Mouse (Mus musculus): ENCODE measurements at regions not wholly inside any gene's neighbourhood (a gene's known extent, or its start where the extent isn't known, plus 50 kb on each side); places are given as distances from the start of the nearest gene placed in this dataset.

DNA sequence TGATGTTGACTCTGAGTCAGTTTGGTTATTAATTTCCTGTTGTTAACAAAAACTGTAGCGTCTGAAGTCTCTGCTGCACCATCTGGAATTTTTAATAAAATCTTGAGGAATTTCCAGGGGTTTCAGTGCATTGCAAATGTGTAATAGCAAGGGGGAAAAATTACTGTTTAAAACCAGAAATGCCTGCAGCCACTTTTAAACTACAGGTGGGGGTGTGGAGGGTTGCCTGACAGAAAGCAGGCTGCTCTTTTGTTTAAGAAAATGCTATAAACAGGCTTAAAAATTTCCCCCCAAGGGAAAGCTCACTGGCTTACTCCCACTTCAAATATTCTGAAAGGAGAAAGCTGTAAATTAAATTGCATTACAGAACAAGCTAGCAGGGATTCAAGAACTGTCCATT lies 71.8 kb upstream of the Gjb5 start:
- intact Hi-C loops (cut with DNase I): no loop called here
- no peak for DNase-seq

DNA sequence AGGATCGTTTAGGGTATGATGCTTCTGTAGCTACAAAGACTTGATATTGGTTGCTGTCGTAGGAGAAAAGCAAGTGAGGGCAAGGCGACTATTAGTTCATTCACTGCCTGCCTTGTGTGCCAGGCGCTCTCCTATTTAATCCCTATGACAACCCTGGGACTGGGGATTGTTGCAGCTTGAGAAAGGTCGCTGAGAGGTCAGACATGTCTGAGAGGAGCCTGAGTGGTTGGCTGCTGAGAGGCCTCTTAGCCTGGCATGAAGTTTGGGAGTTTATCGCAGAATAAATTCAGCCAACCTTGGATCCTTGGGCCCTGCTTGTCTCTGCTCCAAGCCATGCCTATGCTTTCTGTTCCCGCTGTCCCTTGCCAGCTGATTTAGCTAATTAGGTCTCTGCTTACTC lies 65.9 kb upstream of the Gjb5 start:
- intact Hi-C loops (cut with DNase I): no loop called here

DNA sequence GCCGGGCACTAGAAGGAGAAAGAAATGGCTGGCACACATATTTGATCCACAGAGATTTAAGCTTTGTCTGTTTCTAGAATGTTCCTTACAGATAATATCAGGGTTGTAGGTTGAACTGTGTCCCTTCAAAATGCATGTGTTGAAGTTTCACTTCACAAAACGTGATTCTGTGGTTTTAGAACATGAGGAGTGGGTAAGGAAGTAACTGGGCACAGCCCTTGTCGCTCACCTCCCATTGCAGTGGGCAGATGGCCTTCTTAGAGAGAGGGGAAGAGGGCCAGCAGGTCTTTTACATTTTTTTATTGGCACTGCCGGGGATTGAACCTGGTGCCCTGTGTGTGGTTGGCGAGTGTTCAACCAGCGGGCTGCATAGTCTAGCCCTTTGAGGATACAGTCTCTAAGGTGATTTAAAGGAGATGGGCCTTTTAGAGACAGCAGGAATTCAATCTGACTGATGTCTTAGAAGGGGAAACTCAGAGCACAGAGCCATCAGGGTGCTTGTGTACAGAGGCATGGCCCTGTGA lies 64.0 kb upstream of the Gjb5 start:
- intact Hi-C loops (cut with DNase I): no loop called here

More for the DNA sequence above, 65.9 kb upstream of the Gjb5 start:
- no peak for DNase-seq

GRCm38 (mm10) chr4:127421129-127421528 lies 63.1 kb upstream of the Gjb5 start:
- intact Hi-C loops (cut with DNase I): no loop called here
- peak; percentile 38 for DNase-seq

More for the DNA sequence above, 64.0 kb upstream of the Gjb5 start:
- DNase-seq: peak; percentile 44

GRCm38 (mm10) chr4:127419786-127420120 lies 61.8 kb upstream of the Gjb5 start:
- intact Hi-C loops (cut with DNase I): no loop called here
- DNase-seq: no peak

DNA sequence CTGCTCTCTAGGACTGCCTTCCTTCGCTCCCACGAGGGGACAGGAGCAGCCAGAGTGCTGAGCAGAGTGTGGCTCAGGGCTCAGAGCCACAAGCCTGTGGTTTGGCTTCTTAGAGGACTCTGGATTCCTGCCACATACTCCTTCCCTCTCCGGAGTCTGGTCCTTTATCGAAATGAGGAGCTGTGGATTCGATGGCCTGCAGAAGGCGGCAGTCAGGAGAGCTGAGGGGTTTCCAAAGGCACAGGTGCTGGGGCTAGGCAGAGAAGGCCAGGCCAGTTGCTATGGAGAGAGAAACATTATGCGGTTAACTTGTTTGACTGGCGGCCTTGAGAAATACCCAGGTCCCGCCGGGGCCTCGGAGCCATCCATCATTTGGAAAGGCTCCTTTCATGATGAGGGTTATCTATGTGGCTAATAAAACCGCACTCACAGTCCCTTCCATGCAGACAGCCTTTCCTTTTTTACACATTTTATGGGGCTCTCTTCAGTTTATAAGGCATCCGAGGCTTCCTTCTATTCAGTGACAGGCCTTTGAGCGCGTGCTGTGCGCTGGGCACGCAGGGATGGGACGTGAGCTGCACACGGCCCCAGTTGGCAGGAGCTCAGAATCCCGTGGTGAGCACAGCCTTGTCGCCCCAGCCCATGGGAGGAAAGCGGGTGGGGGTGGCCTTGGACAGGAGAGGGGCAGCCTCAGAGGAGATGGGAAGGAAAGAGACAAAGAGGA lies 61.2 kb upstream of the Gjb5 start:
- DNase-seq: peak; percentile 92
- intact Hi-C loops (cut with DNase I): no loop called here

DNA sequence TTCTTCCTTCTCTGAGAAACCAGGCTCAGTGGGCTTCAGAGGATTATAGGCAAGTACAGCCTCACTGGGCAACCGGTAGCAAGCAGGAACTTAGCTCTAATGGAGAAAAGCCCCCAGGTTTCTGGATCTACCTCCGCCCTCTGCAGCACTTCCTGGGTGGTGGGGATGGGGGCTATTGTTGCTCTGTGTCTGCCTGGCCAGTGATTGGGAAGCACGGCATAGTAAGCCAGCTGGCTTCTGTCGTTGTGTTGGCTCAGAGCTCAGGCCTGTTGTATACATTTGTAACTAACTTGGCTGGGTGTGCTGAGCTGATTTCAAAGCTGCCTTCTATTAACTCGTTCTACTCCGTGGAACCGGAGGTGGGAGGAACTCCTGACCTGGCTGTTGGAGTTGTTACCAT lies 58.9 kb upstream of the Gjb5 start:
- intact Hi-C loops (cut with DNase I): no loop called here
- DNase-seq: peak; percentile 84

DNA sequence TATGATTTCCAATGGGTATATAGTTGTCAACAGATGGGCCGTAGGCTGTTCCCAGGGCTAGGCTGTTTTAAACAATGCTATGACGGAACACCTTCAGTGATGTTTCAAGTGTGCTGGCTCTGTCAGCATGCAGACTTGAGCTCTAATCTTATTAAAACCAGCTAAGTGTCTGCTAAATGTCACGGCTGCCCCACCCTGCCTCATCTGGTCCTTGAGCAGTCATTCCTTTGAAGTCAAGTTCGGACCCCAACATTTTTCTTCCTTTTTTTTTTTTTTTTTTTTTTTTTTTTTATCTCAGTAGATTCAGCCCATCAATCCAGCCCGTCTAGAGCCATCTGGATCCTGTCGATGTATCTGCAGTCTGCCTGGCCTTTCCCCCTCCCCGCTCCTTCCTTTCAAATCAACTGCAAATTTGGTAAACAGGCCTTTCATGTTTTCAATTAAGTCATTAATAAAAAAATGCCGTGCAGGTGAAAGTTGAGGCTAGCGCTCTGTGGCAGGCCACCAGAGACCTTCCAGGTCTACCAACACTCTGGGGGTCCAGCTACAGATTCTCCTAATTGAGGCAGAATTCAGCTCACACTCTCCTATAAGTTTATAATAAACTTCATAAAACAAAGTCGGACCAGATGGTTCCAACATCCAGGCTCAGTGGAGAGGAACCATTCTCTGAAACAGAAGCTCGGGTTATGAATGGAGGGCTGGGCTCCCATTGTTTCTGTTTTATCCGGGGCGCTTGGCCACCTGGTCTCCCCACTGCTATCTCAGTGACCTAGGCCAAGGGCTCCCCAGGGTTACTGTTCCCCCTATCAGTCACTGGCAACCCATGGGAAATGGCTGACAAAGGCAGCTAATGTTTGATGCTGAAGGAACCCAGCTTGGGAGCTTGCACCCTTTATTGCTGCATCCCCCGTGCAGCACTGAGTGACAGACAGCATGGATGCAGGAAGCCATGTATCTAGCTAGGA lies 56.3 kb upstream of the Gjb5 start:
- intact Hi-C loops (cut with DNase I): no loop called here

More for the DNA sequence above, 56.3 kb upstream of the Gjb5 start:
- DNase-seq: no peak
